Mouse (Mus musculus): ENCODE data around the gene Scn3b. TPM values are rescaled to one million over a fixed set of nuclear protein-coding genes. Genes with fewer than 3 reads are reported as not detected.
A peak's percentile ranks its signal among the peaks of the same experiment; 100 is the strongest.

Gene Scn3b
- polyA plus RNA-seq, 1 experiment from 2014 or later, result 2.9 TPM

GRCm38 (mm10) chr9:40234233-40235072 lies 34.6 kb upstream of the Scn3b start:
- Histone ChIP-seq H3K4me1 (ENCODE audit: insufficient read depth) (no peaks in the 10 kb centered on the region), H3K27me3 (ENCODE audit: insufficient read depth, low read length) (no peaks in the 10 kb centered on the region), H3K36me3 (ENCODE audit: insufficient read depth) (no peaks in the 10 kb centered on the region), H3K27ac (ENCODE audit: low read depth) (no peak overlapping the region), H3K4me3 (ENCODE audit: low read depth, low read length) (no peak overlapping the region), H3K9me3 (ENCODE audit: low read depth, low read length) (no peaks in the 10 kb centered on the region), H3K4me2 (no peak overlapping the region), H3K9ac (no peak overlapping the region)
- 64% methylated on average over 10 of the region's 10 CpGs for WGBS
- ATAC-seq (ENCODE audit: insufficient read depth) (no peak), DNase-seq (no peak)
- no peak for TF ChIP-seq CTCF (IDR thresholded peaks at IDR 0.05; ENCODE audit: low read depth)

- 80% methylated on average over 7 of the region's 7 CpGs for WGBS
- Histone ChIP-seq H3K27me3 (ENCODE audit: insufficient read depth, low read length) (0 out of 2 replicates have a peak, but pooled peaks cover under 1% of the 10 kb centered on the region), H3K9me3 (ENCODE audit: low read depth, low read length) (no peaks in the 10 kb centered on the region), H3K36me3 (ENCODE audit: insufficient read depth) (no peaks in the 10 kb centered on the region), H3K4me1 (ENCODE audit: insufficient read depth) (no peaks in the 10 kb centered on the region), H3K4me3 (ENCODE audit: low read depth, low read length) (no peak overlapping the region), H3K9ac (no peak overlapping the region), H3K4me2 (no peak overlapping the region), H3K27ac (ENCODE audit: low read depth) (no peak overlapping the region)
- DNase-seq (no peak), ATAC-seq (ENCODE audit: insufficient read depth) (no peak)
- no peak for TF ChIP-seq CTCF (IDR thresholded peaks at IDR 0.05; ENCODE audit: low read depth)
Measured at GRCm38 (mm10) chr9:40235220-40235619, 33.8 kb upstream of the Scn3b start.

- H3K27ac ChIP-seq (ENCODE audit: low read depth), result no peak overlapping the region
- no peak overlapping the region for H3K9ac ChIP-seq
- H3K27me3 ChIP-seq (ENCODE audit: insufficient read depth, low read length), result 0 out of 2 replicates have a peak, but pooled peaks cover 5% of the 10 kb centered on the region
- no peaks in the 10 kb centered on the region for H3K36me3 ChIP-seq (ENCODE audit: insufficient read depth)
- H3K4me2 ChIP-seq, result no peak overlapping the region
- H3K4me1 ChIP-seq (ENCODE audit: insufficient read depth), result no peaks in the 10 kb centered on the region
- no peaks in the 10 kb centered on the region for H3K9me3 ChIP-seq (ENCODE audit: low read depth, low read length)
- 36% methylated on average over 4 of the region's 4 CpGs for WGBS
- no peak for ATAC-seq (ENCODE audit: insufficient read depth)
- no peak overlapping the region for H3K4me3 ChIP-seq (ENCODE audit: low read depth, low read length)
- TF ChIP-seq CTCF (IDR thresholded peaks at IDR 0.05; ENCODE audit: low read depth), result no peak
- DNase-seq, result no peak
Measured at GRCm38 (mm10) chr9:40239749-40240148, 29.3 kb upstream of the Scn3b start.

GRCm38 (mm10) chr9:40240311-40240710 lies 28.7 kb upstream of the Scn3b start:
- no peak overlapping the region for H3K9ac ChIP-seq
- no peak for DNase-seq

GRCm38 (mm10) chr9:40241223-40241801 lies 27.7 kb upstream of the Scn3b start:
- Histone ChIP-seq H3K9me3 (ENCODE audit: low read depth, low read length) (no peaks in the 10 kb centered on the region), H3K27ac (ENCODE audit: low read depth) (no peak overlapping the region; the same call in 1 of the 2 replicates), H3K4me1 (ENCODE audit: insufficient read depth) (no peaks in the 10 kb centered on the region), H3K4me3 (ENCODE audit: low read depth, low read length) (peak overlapping the region; percentile 36), H3K9ac (peak overlapping the region; percentile 13), H3K27me3 (ENCODE audit: insufficient read depth, low read length) (0 out of 2 replicates have a peak, but pooled peaks cover 5% of the 10 kb centered on the region), H3K36me3 (ENCODE audit: insufficient read depth) (no peaks in the 10 kb centered on the region), H3K4me2 (peak overlapping the region; percentile 61)
- DNase-seq, result peak; percentile 65
- TF ChIP-seq CTCF (IDR thresholded peaks at IDR 0.05; ENCODE audit: low read depth), result no peak
- WGBS, result 2% methylated on average over 15 of the region's 15 CpGs
- ATAC-seq (ENCODE audit: insufficient read depth), result peak; percentile 78

More at GRCm38 (mm10) chr9:40240311-40240710, 28.7 kb upstream of the Scn3b start:
- H3K36me3 ChIP-seq (ENCODE audit: insufficient read depth), result no peaks in the 10 kb centered on the region
- H3K4me2 ChIP-seq, result no peak overlapping the region
- H3K27me3 ChIP-seq (ENCODE audit: insufficient read depth, low read length), result 0 out of 2 replicates have a peak, but pooled peaks cover 5% of the 10 kb centered on the region
- no peak for ATAC-seq (ENCODE audit: insufficient read depth)
- no peak overlapping the region for H3K27ac ChIP-seq (ENCODE audit: low read depth)
- TF ChIP-seq CTCF (IDR thresholded peaks at IDR 0.05; ENCODE audit: low read depth), result no peak
- 27% methylated on average over 5 of the region's 5 CpGs for WGBS
- no peak overlapping the region for H3K4me3 ChIP-seq (ENCODE audit: low read depth, low read length)
- H3K9me3 ChIP-seq (ENCODE audit: low read depth, low read length), result no peaks in the 10 kb centered on the region
- no peaks in the 10 kb centered on the region for H3K4me1 ChIP-seq (ENCODE audit: insufficient read depth)

- H3K4me3 ChIP-seq (ENCODE audit: low read depth, low read length), result peak overlapping the region; percentile 36
- H3K36me3 ChIP-seq (ENCODE audit: insufficient read depth), result no peaks in the 10 kb centered on the region
- ATAC-seq (ENCODE audit: insufficient read depth) (peak; percentile 28; the same call in 1 of the 2 replicates), DNase-seq (peak; percentile 12)
- no peaks in the 10 kb centered on the region for H3K9me3 ChIP-seq (ENCODE audit: low read depth, low read length)
- 53% methylated on average over 13 of the region's 13 CpGs for WGBS
- peak overlapping the region; percentile 13 for H3K9ac ChIP-seq
- no peak for TF ChIP-seq CTCF (IDR thresholded peaks at IDR 0.05; ENCODE audit: low read depth)
- H3K27ac ChIP-seq (ENCODE audit: low read depth), result no peak overlapping the region
- 0 out of 2 replicates have a peak, but pooled peaks cover 5% of the 10 kb centered on the region for H3K27me3 ChIP-seq (ENCODE audit: insufficient read depth, low read length)
- H3K4me2 ChIP-seq, result peak overlapping the region; percentile 61
- H3K4me1 ChIP-seq (ENCODE audit: insufficient read depth), result no peaks in the 10 kb centered on the region
Measured at GRCm38 (mm10) chr9:40241951-40242888, 26.8 kb upstream of the Scn3b start.

Data from lung, embryonic 14.5 days (tissue).